Mouse (Mus musculus): ENCODE measurements around the gene Sort1.

The Sort1 gene

GRCm38 (mm10) chr3:108381945-108382875 lies 98.3 kb downstream of the Sort1 start:
- in situ Hi-C loops (cut with MboI, MseI), result loop anchor here (10.0 kb wide), 1 partner anchor 393 kb away; no protein-coding TSS in a partner anchor

GRCm38 (mm10) chr3:108383485-108384354 lies 99.8 kb downstream of the Sort1 start, which contains the start of gene Psrc1:
Psrc1 (plus strand) TSS chr3:108383839.
- in situ Hi-C loops (cut with MboI, MseI), result loop anchor here (10.0 kb wide), 1 partner anchor 391 kb away; no protein-coding TSS in a partner anchor

DNA sequence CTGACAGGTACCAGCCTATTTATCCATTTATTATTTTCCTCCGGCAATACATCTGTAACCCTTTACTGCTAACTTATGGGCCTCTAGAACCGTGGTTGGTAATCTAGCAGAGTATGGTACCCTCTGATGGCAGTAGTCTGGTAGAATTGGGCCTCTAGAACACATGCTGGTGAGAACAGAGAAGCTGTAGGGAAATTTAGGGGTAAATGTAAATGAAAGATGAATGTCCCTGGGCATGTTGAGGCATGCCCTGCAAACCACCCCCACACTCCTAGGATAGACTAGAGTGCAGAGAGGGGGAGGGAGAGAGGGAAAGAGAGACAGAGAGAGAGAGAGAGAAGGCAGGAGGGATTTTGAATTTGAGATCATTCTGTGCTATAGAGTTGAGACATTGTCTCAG lies 100.5 kb downstream of the Sort1 start:
- in situ Hi-C loops (cut with MboI, MseI), result loop anchor here (10.0 kb wide), 1 partner anchor 390 kb away; no protein-coding TSS in a partner anchor

GRCm38 (mm10) chr3:108386186-108386585 lies 102.3 kb downstream of the Sort1 start:
- in situ Hi-C loops (cut with MboI, MseI), result loop anchor here (5.0 to 10.0 kb wide), 2 partner anchors 109 to 389 kb away; no protein-coding TSS in a partner anchor

DNA sequence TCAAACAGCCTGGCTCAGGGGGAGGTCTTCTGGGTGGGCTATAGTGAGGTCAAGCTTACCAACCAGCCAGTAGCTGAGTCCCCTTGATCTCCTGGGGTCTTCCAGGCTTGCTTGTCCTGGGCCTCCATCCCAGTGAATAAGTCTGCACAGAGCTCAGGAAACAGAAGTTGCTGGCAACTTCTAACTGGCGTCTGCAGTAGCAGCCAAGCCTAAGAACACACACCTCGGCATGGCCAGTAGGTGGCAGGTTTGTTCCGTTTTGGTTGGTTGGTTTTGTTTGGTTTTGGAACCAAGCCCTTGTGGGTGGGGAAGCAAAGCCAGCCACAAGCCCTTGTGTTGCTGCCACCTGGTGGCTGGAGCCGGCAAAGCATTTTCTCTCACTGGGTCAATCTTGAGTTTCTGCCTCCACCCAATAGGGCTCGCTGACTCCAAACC lies 105.2 kb downstream of the Sort1 start:
- in situ Hi-C loops (cut with MboI, MseI), result loop anchor here (5.0 to 10.0 kb wide), 2 partner anchors 112 to 386 kb away; no protein-coding TSS in a partner anchor

DNA sequence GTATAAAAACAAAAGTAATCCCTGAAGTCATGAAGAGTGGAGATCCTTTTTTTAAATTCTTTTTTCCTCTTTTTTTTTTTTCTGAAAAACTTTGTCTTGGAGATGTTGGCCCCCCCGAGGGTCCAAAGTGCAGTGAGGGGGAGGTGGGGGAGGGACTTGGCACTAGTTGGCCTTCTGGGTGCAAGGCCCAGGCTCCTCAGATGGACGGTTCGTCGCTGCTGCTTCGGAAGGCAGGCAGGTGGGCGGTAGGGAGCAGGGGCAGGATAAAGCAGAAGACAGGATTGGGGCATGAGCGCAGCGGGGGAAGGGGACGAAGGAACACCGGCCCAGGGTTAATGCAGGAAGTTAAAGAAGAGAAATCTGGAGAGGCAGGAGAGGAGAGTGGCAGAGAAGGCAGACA lies 108.4 kb downstream of the Sort1 start:
- in situ Hi-C loops (cut with MboI, MseI), result no loop called here

DNA sequence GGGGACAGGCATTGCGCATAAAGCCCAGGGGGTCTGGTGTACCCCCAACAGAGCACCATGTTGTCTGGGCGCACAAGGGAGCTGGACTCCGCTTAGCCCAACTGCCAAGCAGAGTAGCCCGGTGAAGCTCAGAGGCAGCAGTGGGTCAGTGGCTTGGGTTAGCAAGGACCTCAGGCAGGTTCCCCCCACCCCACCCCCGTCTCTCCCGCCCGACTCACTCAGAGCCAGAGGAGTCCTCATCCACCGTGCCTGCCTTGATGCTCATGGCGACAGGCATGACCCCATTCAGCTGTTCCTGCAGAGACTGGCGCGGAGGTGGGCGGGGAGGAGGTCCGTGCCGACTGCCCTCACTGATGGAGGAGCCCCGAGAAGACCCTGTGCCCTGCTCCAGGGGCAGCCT lies 108.9 kb downstream of the Sort1 start:
- in situ Hi-C loops (cut with MboI, MseI), result no loop called here

- in situ Hi-C loops (cut with MboI, MseI), result no loop called here
Measured at GRCm38 (mm10) chr3:108398281-108398680, 114.4 kb downstream of the Sort1 start.

DNA sequence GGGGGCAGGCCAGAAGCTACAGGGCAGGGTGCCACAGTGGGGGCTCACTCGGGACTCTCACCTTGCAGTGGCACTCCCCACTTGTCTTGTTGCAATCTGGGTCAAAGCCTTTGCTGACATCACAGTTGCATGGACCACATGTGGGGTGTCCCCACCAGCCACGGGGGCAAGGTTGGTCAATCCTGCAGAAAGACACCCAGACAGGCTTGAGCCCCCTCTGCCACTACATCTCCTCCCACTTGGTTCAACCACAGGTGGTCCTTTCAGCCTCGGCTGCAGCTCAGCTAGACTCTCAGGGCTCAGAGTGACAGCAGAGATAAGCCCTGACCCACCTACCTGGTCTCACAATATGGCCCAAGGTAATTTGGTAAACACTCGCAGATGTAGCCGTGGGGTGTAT lies 116.6 kb downstream of the Sort1 start:
- in situ Hi-C loops (cut with MboI, MseI), result loop anchor here (10.0 kb wide), 1 partner anchor 164 kb away; the partner anchor contains the start of gene Tmem167b

- in situ Hi-C loops (cut with MboI, MseI), result loop anchor here (10.0 kb wide), 1 partner anchor 163 kb away; the partner anchor contains the start of gene Tmem167b
Measured at GRCm38 (mm10) chr3:108401692-108402527, 118.0 kb downstream of the Sort1 start.

DNA sequence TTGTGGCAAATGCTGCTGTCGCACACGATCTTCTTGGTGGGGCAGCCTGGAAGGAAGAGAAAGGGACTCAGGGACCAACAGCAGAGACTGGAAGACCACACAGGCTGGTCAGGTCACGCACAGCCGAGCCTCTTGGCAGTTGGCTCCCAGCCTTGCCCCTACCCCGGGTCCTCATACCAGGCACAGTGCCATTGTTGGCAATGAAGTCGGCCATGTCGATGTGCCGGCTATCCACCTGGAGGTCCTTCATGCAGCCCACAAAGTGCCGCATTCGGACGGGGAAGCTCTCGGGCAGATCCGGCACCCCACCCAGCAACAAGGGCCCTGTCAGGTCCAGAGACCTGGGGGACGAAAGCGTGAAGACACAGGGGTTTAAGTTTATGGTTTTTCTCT lies 118.6 kb downstream of the Sort1 start:
- in situ Hi-C loops (cut with MboI, MseI), result loop anchor here (10.0 kb wide), 1 partner anchor 162 kb away; the partner anchor contains the start of gene Tmem167b

GRCm38 (mm10) chr3:108405536-108406305 lies 121.8 kb downstream of the Sort1 start:
- in situ Hi-C loops (cut with MboI, MseI), result loop anchor here (10.0 kb wide), 1 partner anchor 159 kb away; the partner anchor contains the start of gene Tmem167b

GRCm38 (mm10) chr3:108406306-108406885 lies 122.5 kb downstream of the Sort1 start:
- in situ Hi-C loops (cut with MboI, MseI), result loop anchor here (10.0 kb wide), 1 partner anchor 158 kb away; the partner anchor contains the start of gene Tmem167b

- in situ Hi-C loops (cut with MboI, MseI), result loop anchor here (10.0 kb wide), 1 partner anchor 156 kb away; the partner anchor contains the start of gene Tmem167b
Measured at GRCm38 (mm10) chr3:108408517-108409008, 124.7 kb downstream of the Sort1 start.

DNA sequence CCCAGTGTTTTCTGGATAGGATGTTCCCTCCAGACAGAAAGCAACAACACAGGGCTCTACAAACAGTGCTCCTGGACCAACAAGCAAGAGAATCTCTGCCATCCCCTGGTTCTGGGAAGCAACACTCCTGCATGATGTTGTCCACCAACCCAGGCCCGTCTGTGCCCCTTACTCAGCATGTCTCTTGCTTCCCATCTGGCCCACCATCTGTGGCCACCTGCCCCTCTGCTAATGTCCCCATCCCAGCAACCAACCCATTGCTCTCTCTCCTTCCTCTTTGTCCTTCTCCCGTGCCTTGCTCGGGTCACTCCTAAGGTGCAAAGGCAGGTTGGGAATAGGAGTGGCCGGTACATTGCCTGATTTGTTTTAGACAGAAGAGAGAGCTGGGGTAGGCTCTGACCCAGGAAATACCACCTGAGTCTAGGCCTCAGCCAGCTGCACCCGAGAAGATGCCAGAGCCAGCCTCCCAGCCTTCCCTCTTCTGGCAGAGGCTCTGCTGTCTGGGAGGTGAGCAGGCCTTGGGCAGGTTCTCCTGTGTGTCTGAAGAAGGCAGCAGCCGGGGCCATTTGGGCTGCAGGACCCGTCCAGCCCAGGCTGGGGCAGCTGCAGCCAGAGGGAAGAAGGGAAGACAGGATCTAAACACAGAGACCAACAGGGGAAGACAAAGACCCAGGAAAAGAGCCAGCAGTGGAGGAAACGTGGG lies 125.9 kb downstream of the Sort1 start:
- in situ Hi-C loops (cut with MboI, MseI), result loop anchor here (10.0 kb wide), 1 partner anchor 155 kb away; the partner anchor contains the start of gene Tmem167b

GRCm38 (mm10) chr3:108410359-108410714 lies 126.5 kb downstream of the Sort1 start:
- in situ Hi-C loops (cut with MboI, MseI), result no loop called here
